Mouse (Mus musculus): ENCODE measurements around the gene Pdcd4.

Gene Pdcd4

GRCm38 (mm10) chr19:53892061-53892460 is at the start of gene Pdcd4:
Gene Pdcd4, plus strand, starts transcription at chr19:53892231.
- no peak for DNase-seq

DNA sequence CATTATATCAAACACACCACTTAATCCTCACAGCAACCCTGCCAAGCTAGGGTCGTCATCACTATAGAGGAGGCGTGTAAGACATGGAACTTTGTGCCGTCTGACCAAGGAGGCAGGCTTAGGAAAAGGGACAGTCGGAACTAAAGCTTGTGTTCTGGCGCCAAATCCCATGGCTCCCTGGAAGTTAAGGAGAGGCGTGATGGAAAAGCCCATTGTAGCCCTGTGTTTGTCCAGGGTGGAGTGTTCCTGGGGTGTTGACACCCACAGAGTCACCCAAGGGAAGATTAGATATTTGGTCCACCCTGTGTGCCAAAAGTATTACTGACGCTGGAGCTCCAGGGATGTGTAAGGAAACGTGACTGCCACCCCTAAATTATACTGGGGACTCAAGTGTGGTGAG is 48.1 kb upstream of the Pdcd4 start:
- DNase-seq: no peak

- DNase-seq: no peak
Observed at GRCm38 (mm10) chr19:53848272-53848995, 43.6 kb upstream of the Pdcd4 start.

GRCm38 (mm10) chr19:53850166-53850922 is 41.7 kb upstream of the Pdcd4 start:
- no peak for DNase-seq

GRCm38 (mm10) chr19:53851352-53851751 is 40.7 kb upstream of the Pdcd4 start:
- no peak for DNase-seq

GRCm38 (mm10) chr19:53851826-53852698 is 40.0 kb upstream of the Pdcd4 start:
- no peak for DNase-seq

- DNase-seq: peak; percentile 74
Observed at GRCm38 (mm10) chr19:53852699-53853451, 39.2 kb upstream of the Pdcd4 start.

GRCm38 (mm10) chr19:53854978-53855377 is 37.1 kb upstream of the Pdcd4 start:
- no peak for DNase-seq

DNA sequence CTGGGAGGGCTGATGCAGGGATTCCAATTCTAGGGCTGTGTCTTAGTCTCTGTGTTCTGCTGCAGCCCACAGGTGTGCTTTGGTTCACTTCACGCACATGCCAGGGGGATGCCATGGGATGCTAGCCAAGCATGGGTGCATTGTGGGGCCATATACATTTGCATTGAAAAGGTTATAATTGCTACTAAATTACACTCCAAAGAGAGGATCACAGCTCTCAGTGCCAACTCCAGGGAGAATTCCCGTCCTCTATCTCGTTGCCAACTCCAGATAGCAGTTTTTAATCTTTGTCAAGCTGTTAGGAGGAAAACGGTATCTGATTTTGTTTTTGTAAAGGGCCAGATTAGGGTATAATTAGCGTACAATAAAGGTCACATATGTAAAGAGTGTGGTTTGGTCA is 36.2 kb upstream of the Pdcd4 start:
- DNase-seq: no peak

- DNase-seq: no peak
Observed at GRCm38 (mm10) chr19:53856794-53857193, 35.2 kb upstream of the Pdcd4 start.

- DNase-seq: no peak
Observed at GRCm38 (mm10) chr19:53857962-53858361, 34.1 kb upstream of the Pdcd4 start.

- no peak for DNase-seq
Observed at GRCm38 (mm10) chr19:53859149-53859548, 32.9 kb upstream of the Pdcd4 start.

DNA sequence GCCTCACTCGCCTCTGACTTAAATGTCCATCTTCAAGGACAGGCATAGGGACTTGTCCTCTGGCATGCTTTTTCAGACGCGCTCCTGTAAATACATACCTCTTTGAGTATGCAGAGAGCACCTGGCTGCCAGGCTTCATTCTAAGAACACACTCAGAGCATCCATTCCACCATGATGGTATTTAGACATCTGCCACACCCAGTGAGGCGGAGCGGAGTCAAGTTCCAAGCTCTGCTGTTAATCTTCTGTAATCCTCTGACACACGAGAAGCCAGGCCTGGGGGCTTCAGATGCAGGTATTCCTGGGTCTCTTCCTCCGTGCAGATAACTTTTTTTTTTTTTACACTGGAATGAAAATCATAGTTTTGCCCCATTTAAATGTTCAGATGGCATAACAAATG is 32.4 kb upstream of the Pdcd4 start:
- no peak for DNase-seq

- no peak for DNase-seq
Observed at GRCm38 (mm10) chr19:53861346-53861745, 30.7 kb upstream of the Pdcd4 start.

DNA sequence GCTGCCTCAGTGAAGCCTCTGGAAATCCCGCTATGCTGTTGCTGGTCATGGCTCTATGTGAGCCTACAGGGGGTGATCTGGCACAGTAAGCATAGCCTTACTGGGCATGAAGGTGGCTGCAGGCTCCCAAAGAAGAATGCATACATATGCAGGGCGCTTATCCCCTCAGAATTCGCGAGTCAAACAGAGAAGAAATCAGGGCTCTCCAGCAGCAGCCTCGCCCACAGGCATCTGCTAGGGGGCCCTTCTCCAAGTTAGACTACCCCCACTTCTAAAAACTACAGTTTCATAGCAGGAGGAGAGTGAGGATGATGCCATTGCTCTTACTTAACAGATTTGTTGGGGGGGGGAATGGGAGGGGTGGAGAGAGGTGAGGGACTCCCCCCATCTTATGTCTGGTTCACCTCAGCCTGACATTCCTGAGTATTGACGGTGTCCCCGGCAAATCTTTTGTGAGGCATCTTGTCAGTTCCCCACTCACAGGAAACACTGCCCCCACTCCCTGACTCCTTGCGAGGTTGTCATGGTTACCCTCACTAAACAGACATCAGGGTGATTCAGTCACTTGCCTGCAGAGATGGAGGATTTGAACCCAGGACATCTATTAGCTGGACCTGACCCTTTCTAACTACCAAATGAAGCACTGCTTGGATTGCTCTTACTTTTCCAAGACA is 29.3 kb upstream of the Pdcd4 start:
- DNase-seq: peak; percentile 49

- no peak for DNase-seq
Observed at GRCm38 (mm10) chr19:53867238-53867637, 24.8 kb upstream of the Pdcd4 start.

DNA sequence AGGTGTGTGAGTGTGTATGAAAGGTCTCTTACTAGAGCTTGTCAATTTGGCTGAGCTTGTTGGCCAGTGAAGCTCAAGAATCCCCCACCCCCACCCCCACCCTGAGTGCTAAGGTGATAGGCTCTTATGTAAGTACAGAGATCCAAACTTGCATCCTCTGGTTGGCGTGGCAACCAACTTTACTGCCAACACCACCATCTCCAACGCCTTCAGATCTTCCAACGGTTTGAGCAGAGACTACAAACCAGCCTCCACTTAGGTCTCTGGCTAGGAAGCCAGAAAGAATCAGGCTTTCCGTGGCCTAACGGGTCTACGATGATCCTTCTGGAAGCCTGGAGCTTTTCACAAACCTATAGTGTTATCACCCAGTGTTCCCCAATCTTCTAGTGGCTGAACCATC is 23.9 kb upstream of the Pdcd4 start:
- DNase-seq: peak; percentile 48

DNA sequence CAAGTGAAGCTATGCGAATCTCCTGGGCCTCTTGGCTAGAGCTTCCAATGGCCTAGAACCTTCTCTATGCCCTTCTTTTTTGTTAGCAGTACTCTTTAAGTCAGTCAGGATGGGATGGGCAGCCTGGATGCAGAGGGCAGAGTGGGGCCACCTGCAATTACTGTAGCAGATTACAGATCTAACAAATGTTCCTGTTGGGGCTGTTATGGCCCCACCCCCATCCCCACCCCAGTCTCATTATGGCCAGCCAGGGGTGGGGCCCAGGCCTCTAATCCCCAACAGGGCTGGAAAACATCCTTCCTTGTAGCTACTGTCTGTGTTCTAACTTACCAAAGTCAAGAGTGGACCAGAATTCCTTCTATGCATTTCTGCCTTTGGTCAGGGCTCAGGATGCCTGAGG is 23.2 kb upstream of the Pdcd4 start:
- no peak for DNase-seq

GRCm38 (mm10) chr19:53869427-53870385 is 22.3 kb upstream of the Pdcd4 start:
- no peak for DNase-seq

DNA sequence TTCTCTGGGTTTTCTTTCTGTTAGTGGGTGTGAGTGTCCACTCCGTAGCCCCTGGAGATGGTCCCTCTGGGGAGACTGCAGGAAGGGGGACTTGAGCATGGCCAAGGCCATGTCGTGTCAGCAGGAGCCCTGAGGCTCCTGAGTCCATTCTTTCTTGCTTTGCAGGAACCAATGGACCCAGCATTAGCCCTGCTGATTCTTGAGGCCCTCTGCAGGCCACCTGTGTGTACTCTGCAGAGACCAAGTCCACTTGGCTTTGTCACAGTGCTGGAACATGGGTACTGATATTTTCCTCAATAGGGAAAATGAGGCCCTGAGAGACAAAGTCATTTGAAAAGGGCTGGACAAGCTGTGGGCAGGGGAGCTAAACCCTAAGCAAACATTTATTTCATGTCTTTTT is 21.5 kb upstream of the Pdcd4 start:
- no peak for DNase-seq

- DNase-seq: no peak
Observed at GRCm38 (mm10) chr19:53871502-53871901, 20.5 kb upstream of the Pdcd4 start.

Data from right cerebral cortex, postnatal 25 days (tissue).